Mouse (Mus musculus) limb, embryonic 10.5 days (tissue): Measurements from ENCODE around the gene Ak4. TPM values are rescaled to one million over a fixed set of nuclear protein-coding genes. Genes with fewer than 3 reads are reported as not detected.

Experiments
- DNase-seq: peaks from one replicate; pipeline ENCODE4 v3.0.0-alpha.2; 2017; ENCODE audit warnings: low spot score
- H3K27ac ChIP-seq: fragments of 300-500 bp; sonication (generic); 2 replicates; pipeline ENCODE4 v1.5.1; 2016; ENCODE audit warnings: mild to moderate bottlenecking
- H3K27me3 ChIP-seq: fragments of 300-500 bp; sonication (generic); 2 replicates; pipeline ENCODE4 v1.6.1; 2016; ENCODE audit warnings: low read depth, mild to moderate bottlenecking; ENCODE audit not compliant: poor library complexity, severe bottlenecking
- H3K36me3 ChIP-seq: fragments of 300-500 bp; sonication (generic); 2 replicates; pipeline ENCODE4 v1.6.1; 2016; ENCODE audit warnings: mild to moderate bottlenecking, moderate library complexity
- H3K4me1 ChIP-seq: fragments of 300-500 bp; sonication (generic); 2 replicates; pipeline ENCODE4 v1.6.1; 2016
- H3K4me3 ChIP-seq: fragments of 300-500 bp; sonication (generic); 2 replicates; pipeline ENCODE4 v1.5.1; 2016; ENCODE audit warnings: mild to moderate bottlenecking, moderate library complexity
- H3K9me3 ChIP-seq: fragments of 300-500 bp; sonication (generic); replicated peaks from 2 replicates; pipeline ENCODE4 v1.6.1; 2016; ENCODE audit warnings: mild to moderate bottlenecking
- WGBS: fragments of 180-500 bp; shearing (Covaris S2); methylation state at CpG from one replicate; pipeline ENCODE4 v1.1.7; 2016; 5-methylcytosine and 5-hydroxymethylcytosine counted together
- polyA plus RNA-seq: library from polyadenylated mRNA; unstranded; fragments of >200 nt; fragmentation: Nextera tagmentation; extraction: Ambion mirVana; gene quantifications from 2 replicates; pipeline ENCODE4 v1.2.1, GENCODE M21; 2016

Gene Ak4
- polyA plus RNA-seq, 1 experiment from 2014 or later: 15.0 TPM

GRCm38 (mm10) chr4:101490320-101490917, 71.3 kb downstream of the Ak4 start:
- Histone ChIP-seq H3K27me3 (peaks cover 11% of the 10 kb centered on the region), H3K9me3 (no peaks in the 10 kb centered on the region), H3K4me1 (peaks cover 6% of the 10 kb centered on the region; the same call in 1 of the 2 replicates), H3K4me3 (no peak overlapping the region), H3K36me3 (no peaks in the 10 kb centered on the region), H3K27ac (no peak overlapping the region)
- DNase-seq: no peak
- WGBS: 94% methylated on average over 8 of the region's 8 CpGs

DNA sequence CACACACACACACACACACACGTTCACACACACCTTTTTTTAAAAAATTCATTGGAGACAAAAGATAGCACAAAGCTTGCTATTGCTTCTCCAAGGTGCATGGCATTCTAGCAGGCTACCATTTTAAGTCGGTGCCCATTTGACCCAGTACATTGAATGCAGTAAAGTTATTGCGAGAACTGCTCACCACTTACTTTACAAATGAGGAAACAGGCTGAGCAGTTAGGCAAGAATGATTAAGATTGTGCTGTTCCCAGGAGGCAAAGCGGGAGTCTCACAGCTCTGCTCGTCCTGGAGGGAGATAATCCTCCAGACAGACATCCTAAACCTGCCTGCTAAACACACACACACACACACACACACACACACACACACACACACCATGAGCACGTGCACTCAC, 72.6 kb downstream of the Ak4 start:
- Histone ChIP-seq H3K4me1 (peaks cover 12% of the 10 kb centered on the region), H3K36me3 (no peaks in the 10 kb centered on the region), H3K27me3 (peaks cover 24% of the 10 kb centered on the region), H3K27ac (no peak overlapping the region), H3K4me3 (no peak overlapping the region), H3K9me3 (no peaks in the 10 kb centered on the region)
- WGBS: 77% methylated on average over 6 of the region's 6 CpGs
- DNase-seq: no peak

GRCm38 (mm10) chr4:101493611-101494197, 74.6 kb downstream of the Ak4 start:
- Histone ChIP-seq H3K4me1 (peaks cover 20% of the 10 kb centered on the region), H3K4me3 (no peak overlapping the region), H3K36me3 (no peaks in the 10 kb centered on the region), H3K27me3 (peaks cover 44% of the 10 kb centered on the region), H3K27ac (no peak overlapping the region), H3K9me3 (no peaks in the 10 kb centered on the region)
- DNase-seq: no peak

- Histone ChIP-seq H3K27me3 (peaks cover 51% of the 10 kb centered on the region), H3K4me1 (peaks cover 20% of the 10 kb centered on the region), H3K36me3 (no peaks in the 10 kb centered on the region), H3K9me3 (no peaks in the 10 kb centered on the region), H3K4me3 (peak overlapping the region; percentile 69), H3K27ac (0 out of 2 replicates have a peak overlapping the region, but pooled peaks have one; percentile 5)
- DNase-seq: no peak
- 1% methylated on average over 28 of the region's 28 CpGs for WGBS
These were observed 77.1 kb downstream of the Ak4 start for GRCm38 (mm10) chr4:101496188-101496533.

DNA sequence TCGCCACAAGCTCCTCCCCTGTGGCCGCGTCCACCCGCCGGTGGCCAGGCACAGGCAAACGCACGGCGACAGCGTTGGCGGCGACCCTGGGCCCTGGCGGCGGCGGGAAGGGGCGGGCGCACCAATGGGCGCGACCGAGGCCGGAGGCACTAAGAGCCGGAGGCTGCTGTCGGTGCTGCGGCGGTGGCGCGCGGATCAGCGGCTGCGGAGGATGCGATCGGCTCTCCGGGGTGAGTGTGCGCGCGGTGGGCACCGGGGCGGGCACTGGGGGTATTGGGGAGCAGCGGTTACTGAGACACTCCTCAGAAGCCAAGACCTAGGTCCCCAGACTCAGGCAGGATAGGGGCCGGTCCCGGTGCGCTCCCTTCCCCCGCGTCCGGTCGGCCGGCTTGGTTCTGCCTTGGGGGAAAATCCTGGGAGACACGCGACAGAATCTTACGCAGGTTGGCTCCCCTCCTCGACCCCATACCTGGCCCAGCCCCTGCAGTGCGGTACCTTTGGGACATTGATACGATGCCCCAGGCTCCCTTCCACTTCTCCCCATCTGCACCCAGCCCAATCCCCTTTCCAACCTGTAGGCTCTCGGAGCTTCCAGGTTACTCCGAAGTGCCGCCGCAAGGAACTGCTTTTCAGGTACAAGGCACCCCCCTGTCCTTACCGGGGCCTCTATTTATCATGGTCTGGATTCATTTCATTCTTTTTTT, 77.6 kb downstream of the Ak4 start, which contains the start of gene Dnajc6:
Gene Dnajc6, plus strand, starts transcription at position 115 of the 704 bp plus-strand sequence.
- Histone ChIP-seq H3K4me1 (peaks cover 20% of the 10 kb centered on the region), H3K27ac (0 out of 2 replicates have a peak within 1 kb of the TSS, but pooled peaks have one; percentile 5), H3K27me3 (peaks cover 51% of the 10 kb centered on the region), H3K4me3 (peak within 1 kb of the TSS; percentile 69), H3K36me3 (no peaks in the 10 kb centered on the region), H3K9me3 (no peaks in the 10 kb centered on the region)
- under 1% methylated on average over 57 of the region's 57 CpGs for WGBS
- DNase-seq: peak; percentile 73

- Histone ChIP-seq H3K27ac (no peak overlapping the region), H3K4me1 (peaks cover 20% of the 10 kb centered on the region), H3K4me3 (peak overlapping the region; percentile 69), H3K27me3 (peaks cover 51% of the 10 kb centered on the region), H3K36me3 (no peaks in the 10 kb centered on the region), H3K9me3 (no peaks in the 10 kb centered on the region)
- 5% methylated on average over 14 of the region's 14 CpGs for WGBS
- peak; percentile 47 for DNase-seq
These were observed 78.3 kb downstream of the Ak4 start for GRCm38 (mm10) chr4:101497336-101497735.

DNA sequence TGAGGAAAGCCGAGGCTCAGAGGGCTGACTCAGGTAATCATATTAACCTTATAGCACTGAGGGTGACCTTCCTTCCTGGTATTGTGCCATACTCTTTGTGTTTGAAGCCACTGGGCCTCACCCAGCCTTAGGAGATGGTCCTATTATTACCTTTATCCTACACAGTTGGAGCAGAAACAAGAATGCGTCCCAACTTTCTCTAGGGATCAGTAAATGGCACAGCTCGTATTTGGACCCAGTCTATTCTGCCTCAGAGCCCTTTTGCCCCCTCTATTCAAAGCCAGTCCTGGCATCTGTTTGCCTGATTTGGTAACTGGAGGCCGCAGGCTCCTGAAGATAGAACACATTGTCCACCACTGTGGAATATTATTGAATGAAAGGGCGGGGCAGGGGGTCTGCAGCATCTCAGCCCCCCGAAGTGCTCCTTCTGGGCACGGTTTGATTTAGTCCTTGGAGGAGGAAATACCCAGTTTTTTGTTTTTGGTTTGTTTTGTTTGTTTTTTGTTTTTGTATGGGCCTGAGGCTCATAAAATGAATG, 85.5 kb downstream of the Ak4 start:
- Histone ChIP-seq H3K4me3 (no peak overlapping the region), H3K27me3 (peaks cover 12% of the 10 kb centered on the region), H3K36me3 (no peaks in the 10 kb centered on the region), H3K9me3 (no peaks in the 10 kb centered on the region), H3K4me1 (peaks cover 12% of the 10 kb centered on the region), H3K27ac (no peak overlapping the region)
- no peak for DNase-seq
- 78% methylated on average over 7 of the region's 7 CpGs for WGBS

GRCm38 (mm10) chr4:101505966-101506365, 86.9 kb downstream of the Ak4 start:
- no peaks in the 10 kb centered on the region for H3K9me3 ChIP-seq
- H3K27ac ChIP-seq: no peak overlapping the region
- H3K27me3 ChIP-seq: peaks cover 21% of the 10 kb centered on the region
- peaks cover 13% of the 10 kb centered on the region for H3K4me1 ChIP-seq
- H3K4me3 ChIP-seq: no peak overlapping the region
- H3K36me3 ChIP-seq: no peaks in the 10 kb centered on the region
- no peak for DNase-seq
- WGBS: 85% methylated on average over 2 of the region's 2 CpGs

DNA sequence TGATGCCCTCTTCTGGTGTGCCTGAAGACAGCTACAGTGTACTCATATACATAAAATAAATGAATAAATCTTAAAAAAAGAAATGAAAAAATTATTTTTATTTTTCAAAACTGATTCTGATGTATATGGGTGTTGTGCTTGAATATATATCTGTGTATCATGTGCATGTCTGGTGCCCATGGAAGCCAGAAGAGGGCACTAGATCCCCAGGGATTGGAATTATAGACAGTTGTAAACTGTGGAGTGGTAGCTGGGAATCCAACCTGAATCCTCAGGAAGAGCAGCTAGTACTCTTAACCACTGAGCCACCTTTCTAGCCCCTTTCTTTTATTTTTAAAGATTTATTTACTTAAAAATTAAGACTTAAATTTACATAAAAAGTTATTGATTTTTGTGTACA, 87.3 kb downstream of the Ak4 start:
- H3K27ac ChIP-seq: no peak overlapping the region
- no peak overlapping the region for H3K4me3 ChIP-seq
- peaks cover 21% of the 10 kb centered on the region for H3K27me3 ChIP-seq
- H3K9me3 ChIP-seq: no peaks in the 10 kb centered on the region
- H3K36me3 ChIP-seq: no peaks in the 10 kb centered on the region
- no peak for DNase-seq
- H3K4me1 ChIP-seq: peaks cover 13% of the 10 kb centered on the region

DNA sequence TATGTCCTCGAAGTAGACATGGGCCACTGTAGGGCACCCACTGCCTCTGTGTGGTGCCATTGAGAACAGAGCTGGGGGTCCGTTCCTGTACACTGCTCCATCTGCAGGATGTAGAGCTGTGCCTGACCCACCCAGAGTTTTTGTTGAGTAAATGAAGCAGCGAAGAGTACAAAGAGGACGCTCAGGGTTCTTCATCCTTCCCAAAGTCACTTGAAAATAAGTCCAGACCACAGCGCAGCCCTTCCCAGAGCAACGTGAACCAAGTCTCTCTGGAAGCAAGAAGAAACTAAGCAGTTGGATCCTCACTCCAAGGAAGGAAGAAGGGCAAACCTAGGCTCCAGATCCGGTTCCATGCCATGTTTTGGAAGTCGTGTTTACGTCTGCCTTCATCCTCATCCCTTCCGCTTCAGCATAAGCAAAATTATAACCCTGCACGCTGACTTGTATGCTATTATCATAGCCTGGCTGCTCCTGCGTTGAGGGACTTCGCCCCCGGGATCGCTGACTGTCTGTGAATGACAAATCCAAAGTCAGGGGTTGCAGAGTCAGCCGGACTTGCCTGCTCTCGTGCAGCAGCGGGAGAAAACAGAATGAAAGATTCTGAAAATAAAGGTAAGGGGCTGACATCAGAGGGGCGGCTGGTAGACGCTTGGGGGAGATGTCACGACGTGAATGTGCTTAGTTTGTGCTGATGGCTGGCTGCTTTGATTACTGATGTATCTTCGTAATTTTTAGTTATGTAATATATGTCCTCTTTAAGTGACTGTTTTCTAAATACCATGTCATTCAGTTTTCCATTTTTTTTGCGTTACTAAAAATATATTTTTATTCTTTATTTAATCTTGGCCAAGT, 88.7 kb downstream of the Ak4 start:
- H3K27me3 ChIP-seq: peaks cover 21% of the 10 kb centered on the region
- H3K4me3 ChIP-seq: peak overlapping the region; percentile 55
- H3K36me3 ChIP-seq: no peaks in the 10 kb centered on the region
- no peak overlapping the region for H3K27ac ChIP-seq
- DNase-seq: peak; percentile 63
- H3K4me1 ChIP-seq: peaks cover 13% of the 10 kb centered on the region
- WGBS: 12% methylated on average over 24 of the region's 24 CpGs
- H3K9me3 ChIP-seq: no peaks in the 10 kb centered on the region

DNA sequence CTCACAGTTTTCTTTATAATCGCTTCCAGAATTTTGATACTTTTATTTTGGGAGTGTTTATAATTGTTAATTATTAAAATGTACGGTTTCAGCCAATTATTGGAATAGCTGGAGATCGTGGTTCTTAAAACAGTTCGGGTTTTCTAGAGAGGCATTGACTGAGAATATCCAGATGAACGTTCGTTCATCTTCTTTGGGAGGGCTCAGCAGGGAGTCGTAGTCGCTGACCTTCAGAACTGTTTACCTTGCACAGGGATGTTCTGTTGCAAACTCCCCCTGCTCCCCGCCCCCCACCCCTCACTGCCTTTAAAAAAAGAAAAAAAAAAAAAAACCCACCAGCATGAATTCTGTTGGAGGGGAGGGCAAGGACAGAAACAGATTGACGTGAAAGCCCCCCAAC, 89.4 kb downstream of the Ak4 start:
- 6% methylated on average over 10 of the region's 10 CpGs for WGBS
- no peaks in the 10 kb centered on the region for H3K9me3 ChIP-seq
- no peak overlapping the region for H3K27ac ChIP-seq
- H3K4me1 ChIP-seq: peaks cover 13% of the 10 kb centered on the region
- DNase-seq: no peak
- peaks cover 21% of the 10 kb centered on the region for H3K27me3 ChIP-seq
- peak overlapping the region; percentile 55 for H3K4me3 ChIP-seq
- H3K36me3 ChIP-seq: no peaks in the 10 kb centered on the region

DNA sequence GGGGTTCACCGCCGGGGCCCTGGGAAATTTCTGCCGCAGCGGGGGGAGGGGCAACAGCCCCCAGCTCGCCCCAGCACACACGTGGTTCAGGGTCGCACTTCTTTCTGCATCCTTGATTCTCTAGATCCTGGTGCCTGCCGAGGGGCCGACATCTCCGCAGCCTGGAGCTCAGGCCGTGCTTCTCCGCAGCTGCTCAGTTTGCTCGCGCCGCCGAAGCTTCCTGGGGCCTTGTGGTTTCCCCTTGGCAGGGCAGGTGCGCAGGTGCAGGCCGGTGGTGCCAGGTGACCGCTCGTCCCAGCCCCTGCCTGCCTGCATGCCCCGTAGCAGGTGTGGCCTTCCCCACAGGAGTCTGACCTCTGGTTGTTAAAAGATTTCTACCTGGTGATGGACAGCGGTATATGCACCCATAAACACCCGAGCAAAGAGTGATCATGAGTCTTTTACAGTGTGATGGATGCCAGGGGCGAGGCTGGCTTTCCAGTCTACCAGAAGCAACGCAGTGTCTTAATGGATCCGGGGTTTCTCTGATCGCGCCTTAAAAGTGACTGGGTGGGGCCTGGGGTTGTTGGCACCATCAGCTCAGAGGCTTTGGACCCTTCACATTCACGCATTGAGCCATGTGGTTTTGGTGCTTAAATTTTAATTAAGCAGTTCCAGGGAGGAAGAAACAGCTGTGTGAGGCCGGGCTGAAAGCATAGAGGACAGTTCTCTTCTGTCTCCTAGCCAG, 89.9 kb downstream of the Ak4 start:
- Histone ChIP-seq H3K9me3 (no peaks in the 10 kb centered on the region), H3K27me3 (peaks cover 21% of the 10 kb centered on the region), H3K27ac (0 out of 2 replicates have a peak overlapping the region, but pooled peaks have one; percentile 28), H3K4me1 (peaks cover 13% of the 10 kb centered on the region), H3K36me3 (no peaks in the 10 kb centered on the region), H3K4me3 (peak overlapping the region; percentile 55)
- DNase-seq: peak; percentile 55
- WGBS: 3% methylated on average over 30 of the region's 30 CpGs
